Mouse (Mus musculus): ENCODE data around the gene Syde2. TPM values are rescaled to one million over a fixed set of nuclear protein-coding genes. Genes with fewer than 3 reads are reported as not detected.

Syde2 gene
- polyA plus RNA-seq (2014; fragmentation: Nextera tagmentation; extraction: Ambion mirVana), result 1.8 and 2.1 TPM in 2 replicates

GRCm38 (mm10) chr3:145987268-145987969 is at the start of gene Syde2:
Gene Syde2, plus strand, starts transcription at chr3:145987870.
- WGBS, result under 1% methylated on average over 64 of the region's 65 CpGs
- no peaks in the 10 kb centered on the region for H3K9me3 ChIP-seq (ENCODE audit: control insufficient read depth, low read length)
- peak within 1 kb of the TSS; percentile 92 for H3K4me2 ChIP-seq (ENCODE audit: low read depth, severe bottlenecking)
- ATAC-seq (ENCODE audit: insufficient number of reproducible peaks, low FRiP score, low TSS enrichment, low read depth), result peak; percentile 87
- H3K4me1 ChIP-seq (ENCODE audit: control insufficient read depth, insufficient read depth, low read length), result peaks cover 9% of the 10 kb centered on the region; the same call in 1 of the 2 replicates
- peak within 1 kb of the TSS; percentile 67 for H3K4me3 ChIP-seq (ENCODE audit: low read depth, low read length)
- peaks cover 8% of the 10 kb centered on the region for H3K27me3 ChIP-seq (ENCODE audit: control insufficient read depth, insufficient read depth, low read length)
- peak; percentile 88 for DNase-seq (ENCODE audit: low spot score)
- peak within 1 kb of the TSS; percentile 78 for H3K9ac ChIP-seq (ENCODE audit: low read length)
- H3K27ac ChIP-seq (replicated peaks; ENCODE audit: low read depth, low read length), result peak within 1 kb of the TSS; percentile 56; the same call in 1 of the 2 replicates
- H3K36me3 ChIP-seq (ENCODE audit: control insufficient read depth, insufficient read depth, low read length), result no peaks in the 10 kb centered on the region

GRCm38 (mm10) chr3:145938405-145939349 is 49.0 kb upstream of the Syde2 start:
- Histone ChIP-seq H3K36me3 (ENCODE audit: control insufficient read depth, insufficient read depth, low read length) (peaks cover 3% of the 10 kb centered on the region), H3K9me3 (ENCODE audit: control insufficient read depth, low read length) (no peaks in the 10 kb centered on the region), H3K4me1 (ENCODE audit: control insufficient read depth, insufficient read depth, low read length) (peaks cover 5% of the 10 kb centered on the region), H3K27me3 (ENCODE audit: control insufficient read depth, insufficient read depth, low read length) (no peaks in the 10 kb centered on the region), H3K4me2 (ENCODE audit: low read depth, severe bottlenecking) (peak overlapping the region; percentile 68), H3K27ac (replicated peaks; ENCODE audit: low read depth, low read length) (no peak overlapping the region), H3K9ac (ENCODE audit: low read length) (peak overlapping the region; percentile 87), H3K4me3 (ENCODE audit: low read depth, low read length) (peak overlapping the region; percentile 94)
- DNase-seq (ENCODE audit: low spot score) (peak; percentile 40), ATAC-seq (ENCODE audit: insufficient number of reproducible peaks, low FRiP score, low TSS enrichment, low read depth) (no peak)
- 28% methylated on average over 38 of the region's 50 CpGs for WGBS

GRCm38 (mm10) chr3:145939402-145939801 is 48.3 kb upstream of the Syde2 start:
- Histone ChIP-seq H3K9me3 (ENCODE audit: control insufficient read depth, low read length) (no peaks in the 10 kb centered on the region), H3K27me3 (ENCODE audit: control insufficient read depth, insufficient read depth, low read length) (no peaks in the 10 kb centered on the region), H3K27ac (replicated peaks; ENCODE audit: low read depth, low read length) (no peak overlapping the region), H3K4me2 (ENCODE audit: low read depth, severe bottlenecking) (no peak overlapping the region), H3K9ac (ENCODE audit: low read length) (no peak overlapping the region), H3K4me1 (ENCODE audit: control insufficient read depth, insufficient read depth, low read length) (peaks cover 5% of the 10 kb centered on the region), H3K36me3 (ENCODE audit: control insufficient read depth, insufficient read depth, low read length) (no peaks in the 10 kb centered on the region; the same call in 1 of the 2 replicates), H3K4me3 (ENCODE audit: low read depth, low read length) (no peak overlapping the region)
- WGBS, result 88% methylated on average over 12 of the region's 12 CpGs
- DNase-seq (ENCODE audit: low spot score) (no peak), ATAC-seq (ENCODE audit: insufficient number of reproducible peaks, low FRiP score, low TSS enrichment, low read depth) (no peak)

- WGBS, result 90% methylated on average over 4 of the region's 4 CpGs
- H3K4me1 ChIP-seq (ENCODE audit: control insufficient read depth, insufficient read depth, low read length), result peaks cover 5% of the 10 kb centered on the region
- no peaks in the 10 kb centered on the region for H3K27me3 ChIP-seq (ENCODE audit: control insufficient read depth, insufficient read depth, low read length)
- DNase-seq (ENCODE audit: low spot score) (no peak), ATAC-seq (ENCODE audit: insufficient number of reproducible peaks, low FRiP score, low TSS enrichment, low read depth) (no peak)
- no peak overlapping the region for H3K27ac ChIP-seq (replicated peaks; ENCODE audit: low read depth, low read length)
- H3K9me3 ChIP-seq (ENCODE audit: control insufficient read depth, low read length), result no peaks in the 10 kb centered on the region
- H3K9ac ChIP-seq (ENCODE audit: low read length), result no peak overlapping the region
- no peak overlapping the region for H3K4me3 ChIP-seq (ENCODE audit: low read depth, low read length)
- no peak overlapping the region for H3K4me2 ChIP-seq (ENCODE audit: low read depth, severe bottlenecking)
- H3K36me3 ChIP-seq (ENCODE audit: control insufficient read depth, insufficient read depth, low read length), result no peaks in the 10 kb centered on the region; the same call in 1 of the 2 replicates
Observed at GRCm38 (mm10) chr3:145939971-145940370, 47.7 kb upstream of the Syde2 start.

GRCm38 (mm10) chr3:145941971-145942370 is 45.7 kb upstream of the Syde2 start:
- Histone ChIP-seq H3K27me3 (ENCODE audit: control insufficient read depth, insufficient read depth, low read length) (no peaks in the 10 kb centered on the region), H3K4me2 (ENCODE audit: low read depth, severe bottlenecking) (no peak overlapping the region), H3K9me3 (ENCODE audit: control insufficient read depth, low read length) (no peaks in the 10 kb centered on the region), H3K27ac (replicated peaks; ENCODE audit: low read depth, low read length) (no peak overlapping the region), H3K4me3 (ENCODE audit: low read depth, low read length) (no peak overlapping the region), H3K9ac (ENCODE audit: low read length) (no peak overlapping the region), H3K36me3 (ENCODE audit: control insufficient read depth, insufficient read depth, low read length) (no peaks in the 10 kb centered on the region; the same call in 1 of the 2 replicates), H3K4me1 (ENCODE audit: control insufficient read depth, insufficient read depth, low read length) (peaks cover 5% of the 10 kb centered on the region)
- ATAC-seq (ENCODE audit: insufficient number of reproducible peaks, low FRiP score, low TSS enrichment, low read depth) (no peak), DNase-seq (ENCODE audit: low spot score) (peak; percentile 83)
- WGBS, result 16% methylated on average over 3 of the region's 3 CpGs

GRCm38 (mm10) chr3:145944348-145944747 is 43.3 kb upstream of the Syde2 start:
- H3K4me3 ChIP-seq (ENCODE audit: low read depth, low read length), result no peak overlapping the region
- H3K9me3 ChIP-seq (ENCODE audit: control insufficient read depth, low read length), result no peaks in the 10 kb centered on the region
- no peaks in the 10 kb centered on the region for H3K27me3 ChIP-seq (ENCODE audit: control insufficient read depth, insufficient read depth, low read length)
- H3K27ac ChIP-seq (replicated peaks; ENCODE audit: low read depth, low read length), result no peak overlapping the region
- DNase-seq (ENCODE audit: low spot score), result no peak
- no peak overlapping the region for H3K4me2 ChIP-seq (ENCODE audit: low read depth, severe bottlenecking)
- no peak overlapping the region for H3K9ac ChIP-seq (ENCODE audit: low read length)
- ATAC-seq (ENCODE audit: insufficient number of reproducible peaks, low FRiP score, low TSS enrichment, low read depth), result no peak
- H3K4me1 ChIP-seq (ENCODE audit: control insufficient read depth, insufficient read depth, low read length), result no peaks in the 10 kb centered on the region
- no peaks in the 10 kb centered on the region; the same call in 1 of the 2 replicates for H3K36me3 ChIP-seq (ENCODE audit: control insufficient read depth, insufficient read depth, low read length)
- WGBS, result 94% methylated on average over 7 of the region's 7 CpGs

GRCm38 (mm10) chr3:145945904-145946303 is 41.8 kb upstream of the Syde2 start:
- H3K9ac ChIP-seq (ENCODE audit: low read length), result no peak overlapping the region
- ATAC-seq (ENCODE audit: insufficient number of reproducible peaks, low FRiP score, low TSS enrichment, low read depth) (no peak), DNase-seq (ENCODE audit: low spot score) (no peak)
- H3K27ac ChIP-seq (replicated peaks; ENCODE audit: low read depth, low read length), result no peak overlapping the region
- H3K27me3 ChIP-seq (ENCODE audit: control insufficient read depth, insufficient read depth, low read length), result no peaks in the 10 kb centered on the region
- WGBS, result 78% methylated on average over 3 of the region's 3 CpGs
- 0 out of 2 replicates have a peak, but pooled peaks cover 2% of the 10 kb centered on the region for H3K4me1 ChIP-seq (ENCODE audit: control insufficient read depth, insufficient read depth, low read length)
- no peak overlapping the region for H3K4me2 ChIP-seq (ENCODE audit: low read depth, severe bottlenecking)
- H3K9me3 ChIP-seq (ENCODE audit: control insufficient read depth, low read length), result no peaks in the 10 kb centered on the region
- H3K4me3 ChIP-seq (ENCODE audit: low read depth, low read length), result no peak overlapping the region
- no peaks in the 10 kb centered on the region; the same call in 1 of the 2 replicates for H3K36me3 ChIP-seq (ENCODE audit: control insufficient read depth, insufficient read depth, low read length)

GRCm38 (mm10) chr3:145946654-145947053 is 41.0 kb upstream of the Syde2 start:
- Histone ChIP-seq H3K4me3 (ENCODE audit: low read depth, low read length) (no peak overlapping the region), H3K36me3 (ENCODE audit: control insufficient read depth, insufficient read depth, low read length) (no peaks in the 10 kb centered on the region; the same call in 1 of the 2 replicates), H3K4me1 (ENCODE audit: control insufficient read depth, insufficient read depth, low read length) (0 out of 2 replicates have a peak, but pooled peaks cover 2% of the 10 kb centered on the region), H3K9ac (ENCODE audit: low read length) (no peak overlapping the region), H3K27ac (replicated peaks; ENCODE audit: low read depth, low read length) (no peak overlapping the region), H3K27me3 (ENCODE audit: control insufficient read depth, insufficient read depth, low read length) (no peaks in the 10 kb centered on the region), H3K9me3 (ENCODE audit: control insufficient read depth, low read length) (no peaks in the 10 kb centered on the region), H3K4me2 (ENCODE audit: low read depth, severe bottlenecking) (no peak overlapping the region)
- WGBS, result 72% methylated on average over 2 of the region's 2 CpGs
- no peak for ATAC-seq (ENCODE audit: insufficient number of reproducible peaks, low FRiP score, low TSS enrichment, low read depth)
- DNase-seq (ENCODE audit: low spot score), result no peak
